14 mouse cellular contexts compared by ENCODE assay signal in genomic region chr7:83868200-83868599, GRCm38 (mm10).
"Had no signal": no experiment of that assay in that cellular context is flagged by ENCODE, and none has a peak within 500 bp of the region (broad histone marks: within the 10 kb centered on the region; RNA-seq: fewer than 3 reads in every experiment).

No protein-coding gene starts in this region.

- H3K9me3 ChIP-seq: intestine, embryonic 15.5 days; kidney, embryonic 15.5 days; limb, embryonic 10.5 days; liver, embryonic 15.5 days; midbrain, embryonic 13.5 days; stomach, embryonic 15.5 days had no signal

- H3K4me3 ChIP-seq: intestine, embryonic 15.5 days; kidney, embryonic 15.5 days; limb, embryonic 10.5 days; liver, embryonic 15.5 days; midbrain, embryonic 13.5 days; stomach, embryonic 15.5 days had no signal

- H3K27me3 ChIP-seq: intestine, embryonic 15.5 days; kidney, embryonic 15.5 days; liver, embryonic 15.5 days; midbrain, embryonic 13.5 days; stomach, embryonic 15.5 days had no signal

- H3K27ac ChIP-seq: intestine, embryonic 15.5 days; kidney, embryonic 15.5 days; limb, embryonic 10.5 days; liver, embryonic 15.5 days; midbrain, embryonic 13.5 days; stomach, embryonic 15.5 days had no signal

- DNase-seq: kidney, adult 2 months; kidney, postnatal 14 days; lung, adult 2 months; lung, postnatal 36 days; right cerebral cortex, postnatal 14 days; thymus, adult 18-20 months; thymus, postnatal 14 days had no signal

- H3K36me3 ChIP-seq: intestine, embryonic 15.5 days; kidney, embryonic 15.5 days; limb, embryonic 10.5 days; liver, embryonic 15.5 days; midbrain, embryonic 13.5 days; stomach, embryonic 15.5 days had no signal

- H3K9ac ChIP-seq: intestine, embryonic 15.5 days; kidney, embryonic 15.5 days; liver, embryonic 15.5 days; midbrain, embryonic 13.5 days; stomach, embryonic 15.5 days had no signal

- H3K4me1 ChIP-seq: intestine, embryonic 15.5 days; kidney, embryonic 15.5 days; liver, embryonic 15.5 days; stomach, embryonic 15.5 days had no signal

- H3K4me2 ChIP-seq: intestine, embryonic 15.5 days; kidney, embryonic 15.5 days; liver, embryonic 11.5 days; liver, embryonic 15.5 days; midbrain, embryonic 13.5 days; stomach, embryonic 15.5 days had no signal

- ATAC-seq: intestine, embryonic 15.5 days had no signal
